Mouse (Mus musculus): Measurements from ENCODE around the gene Mrtfb.
A peak's percentile ranks its signal among the peaks of the same experiment; 100 is the strongest.
"Not testable (repeated sequence)": the region's sequence is repeated elsewhere in the genome, so short reads cannot be mapped to it uniquely, and the experiment has no call there.

The Mrtfb gene

DNA sequence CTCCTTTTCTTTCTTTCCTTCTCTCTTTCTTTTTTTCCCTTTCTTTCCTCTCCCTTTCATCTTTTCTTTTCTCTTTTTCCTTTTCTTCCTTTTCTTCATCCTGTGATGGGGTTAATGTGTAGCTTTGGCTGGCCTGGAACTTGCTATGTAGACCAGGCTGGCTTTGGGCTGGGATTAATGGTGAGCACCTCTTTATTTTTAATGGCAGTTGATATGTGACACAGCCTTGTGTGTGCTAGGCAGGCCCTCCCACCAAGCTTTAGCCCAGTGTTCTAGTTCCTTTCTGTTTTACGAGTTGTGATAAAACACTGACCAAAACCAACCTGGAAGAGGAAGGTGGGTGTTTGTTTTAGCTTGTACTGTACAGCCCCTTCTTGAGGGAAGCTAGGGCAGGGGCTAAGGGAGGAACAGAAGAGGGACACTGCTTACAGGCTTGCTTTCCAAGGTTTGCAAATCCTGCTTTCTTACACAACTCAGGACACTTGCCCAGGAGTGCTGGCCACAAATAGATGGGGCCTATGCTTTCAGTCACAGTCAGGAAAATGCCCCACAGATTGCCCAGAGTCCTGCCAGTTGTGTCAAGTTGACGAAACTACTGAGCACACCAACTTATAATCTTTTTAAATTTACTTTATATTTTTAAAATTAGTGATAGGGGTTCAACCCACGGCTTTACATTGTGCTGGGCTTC, 20.6 kb downstream of the Mrtfb start:
- DNase-seq, result no peak

DNA sequence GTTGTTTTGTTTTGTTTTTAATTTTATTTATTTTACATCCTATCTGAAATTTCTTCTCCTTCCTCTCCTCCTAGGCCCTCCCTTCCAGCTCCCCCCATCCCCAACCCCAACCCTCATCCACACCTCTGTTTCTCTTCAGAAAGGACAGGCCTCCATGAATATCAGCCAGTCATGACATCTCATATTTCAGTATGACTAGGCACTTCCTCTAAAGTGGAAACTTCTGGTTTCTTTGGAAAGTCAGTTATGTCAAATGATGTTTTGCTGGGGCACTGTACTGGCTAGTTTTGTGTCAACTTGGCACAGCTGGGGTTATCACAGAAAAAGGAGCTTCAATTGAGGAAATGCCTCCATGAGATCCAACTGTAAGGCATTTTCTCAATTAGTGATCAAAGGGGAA, 30.1 kb downstream of the Mrtfb start:
- not testable (repeated sequence) for DNase-seq

DNA sequence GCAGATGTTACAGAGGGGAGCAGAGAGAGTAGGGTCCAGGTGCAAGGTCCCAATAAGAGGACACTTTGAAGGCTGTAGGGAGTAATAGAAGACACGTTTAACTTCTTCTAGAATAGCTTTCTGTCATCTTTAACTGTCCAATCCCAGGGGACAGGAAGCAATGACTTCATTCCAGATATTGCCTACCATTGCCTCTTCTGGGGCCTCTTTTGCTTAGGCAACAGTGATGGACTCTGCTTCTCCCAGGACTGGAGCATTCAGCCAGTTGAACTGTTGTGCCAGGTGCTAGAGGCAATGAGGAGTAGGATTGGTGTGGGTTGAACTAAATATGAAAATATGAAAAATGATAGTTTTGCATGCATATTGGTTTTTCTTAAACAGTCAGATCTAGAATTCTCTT, 41.6 kb downstream of the Mrtfb start:
- DNase-seq, result no peak

DNA sequence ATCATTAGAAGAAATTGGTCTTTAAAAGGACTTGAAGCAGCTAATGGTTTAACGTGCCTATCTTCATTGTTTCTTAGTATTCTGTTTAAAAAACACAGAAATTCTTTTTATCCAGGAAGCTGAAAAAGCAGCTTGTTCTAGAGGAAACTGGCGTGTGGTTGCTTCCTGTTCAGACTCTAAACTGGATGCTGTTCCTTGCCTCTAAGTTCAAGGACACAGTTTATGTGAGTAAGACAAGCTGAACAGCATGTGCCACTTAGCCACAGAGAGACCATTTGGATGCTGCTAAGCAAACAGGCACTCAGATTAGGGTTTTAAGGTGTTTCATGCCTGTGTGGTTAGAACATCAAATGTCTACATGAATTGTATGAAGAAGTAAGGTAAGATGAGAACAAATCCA, 42.7 kb downstream of the Mrtfb start:
- DNase-seq, result no peak

DNA sequence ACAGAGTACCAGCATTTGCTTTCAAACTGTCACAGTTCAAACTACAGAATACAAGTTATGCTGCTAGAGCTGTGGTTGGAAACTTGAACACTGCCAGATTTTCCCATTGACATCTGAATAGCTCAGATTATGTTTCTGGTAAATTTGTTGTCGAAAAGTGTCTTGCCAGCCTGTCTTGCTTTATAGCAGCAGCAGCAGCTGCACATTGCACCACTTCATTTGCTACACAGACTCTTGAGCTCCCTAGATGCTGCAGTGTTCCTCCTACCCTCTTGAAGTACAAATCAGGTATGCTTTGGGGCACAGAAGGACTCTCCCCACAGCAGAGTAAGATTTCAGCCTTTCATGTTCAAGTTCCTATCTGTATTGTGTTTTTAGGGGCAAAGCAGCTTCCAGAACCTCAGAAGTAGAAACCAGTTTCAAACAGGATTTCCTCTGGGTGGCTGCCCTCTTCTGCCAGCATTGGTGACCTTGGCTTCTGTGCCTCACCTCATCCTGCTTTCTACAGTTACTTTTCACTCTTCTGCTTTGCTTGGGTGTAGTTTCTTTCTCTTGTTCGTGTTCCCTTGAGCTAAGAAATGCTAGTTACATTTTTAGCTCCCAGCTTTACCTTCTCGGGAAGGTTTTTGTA, 49.9 kb downstream of the Mrtfb start:
- no peak for DNase-seq

DNA sequence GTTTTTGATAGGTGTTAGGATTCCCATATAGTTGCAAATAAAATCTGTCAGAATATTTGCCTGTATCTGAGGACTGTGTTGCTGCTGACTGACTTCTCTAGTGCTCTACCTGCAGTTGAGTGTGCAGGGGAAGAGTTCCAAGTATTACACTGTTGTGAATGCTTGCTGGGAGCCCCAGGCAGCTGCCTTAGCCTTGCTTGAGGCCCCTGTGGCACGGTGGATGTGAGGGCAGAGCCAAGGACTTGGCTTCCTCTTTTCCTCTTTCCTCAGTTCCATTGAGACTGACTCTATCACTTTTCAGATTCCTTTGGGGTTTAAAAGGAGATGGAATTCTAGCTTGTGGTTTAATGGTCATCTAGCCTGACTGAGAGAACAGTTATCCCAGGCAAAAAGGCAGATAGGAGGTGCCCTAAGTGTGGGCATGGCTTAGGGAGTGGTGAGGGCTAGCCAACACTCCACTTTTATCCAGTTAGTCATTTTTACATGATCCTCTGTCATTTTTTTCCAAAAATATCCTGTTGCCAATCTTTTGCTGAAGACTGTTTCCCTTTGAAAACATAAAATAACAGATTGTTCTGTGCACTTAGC, 53.9 kb downstream of the Mrtfb start:
- no peak for DNase-seq

DNA sequence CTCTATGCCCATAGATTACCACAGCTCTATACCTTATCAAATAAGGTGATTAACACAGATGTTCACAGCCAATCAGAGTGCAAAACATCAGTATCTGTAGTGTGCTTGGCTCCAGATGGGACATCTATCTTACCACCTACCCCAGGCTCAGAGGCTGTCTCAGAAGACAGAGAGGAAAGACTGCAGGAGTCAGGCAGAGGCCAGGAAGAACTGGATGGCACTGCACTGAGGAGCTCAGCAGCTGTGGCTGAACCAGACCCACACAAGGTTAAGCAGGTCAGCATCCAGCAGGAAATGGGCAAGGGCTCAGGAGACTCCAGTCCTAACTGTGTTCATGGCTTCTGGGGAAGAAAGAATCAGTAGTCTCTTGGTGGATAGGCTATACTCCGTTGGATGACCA, 55.1 kb downstream of the Mrtfb start:
- DNase-seq, result no peak

DNA sequence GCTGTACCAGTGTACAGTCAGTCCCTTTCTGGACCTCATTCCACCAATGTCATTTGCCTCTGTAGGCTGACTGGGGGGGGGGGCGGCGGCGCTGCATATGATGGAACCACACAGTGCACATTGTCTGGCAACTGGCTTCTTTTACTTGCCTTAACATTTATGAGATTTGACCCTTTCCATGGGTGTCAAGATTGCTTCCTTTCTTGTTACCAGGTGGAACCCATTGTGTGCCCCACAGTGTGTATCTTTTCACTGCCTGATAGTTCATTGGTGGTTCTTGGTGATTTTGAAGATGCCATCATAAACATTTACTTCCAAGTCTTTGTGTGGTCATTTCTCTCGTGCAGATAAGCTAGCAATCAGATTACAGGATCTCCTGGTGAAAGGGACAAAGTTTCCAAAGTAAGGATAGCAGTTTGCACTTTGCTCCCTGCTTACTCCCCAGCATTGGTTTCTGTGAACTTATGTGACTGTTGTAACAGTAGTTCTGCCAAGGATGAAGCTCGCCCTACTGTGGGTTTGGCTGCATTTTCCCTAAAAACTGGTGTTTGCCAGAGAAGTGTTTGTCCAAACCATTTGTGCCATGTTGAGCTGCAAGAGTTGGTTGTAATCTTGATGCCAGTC, 56.9 kb downstream of the Mrtfb start:
- no peak for DNase-seq

DNA sequence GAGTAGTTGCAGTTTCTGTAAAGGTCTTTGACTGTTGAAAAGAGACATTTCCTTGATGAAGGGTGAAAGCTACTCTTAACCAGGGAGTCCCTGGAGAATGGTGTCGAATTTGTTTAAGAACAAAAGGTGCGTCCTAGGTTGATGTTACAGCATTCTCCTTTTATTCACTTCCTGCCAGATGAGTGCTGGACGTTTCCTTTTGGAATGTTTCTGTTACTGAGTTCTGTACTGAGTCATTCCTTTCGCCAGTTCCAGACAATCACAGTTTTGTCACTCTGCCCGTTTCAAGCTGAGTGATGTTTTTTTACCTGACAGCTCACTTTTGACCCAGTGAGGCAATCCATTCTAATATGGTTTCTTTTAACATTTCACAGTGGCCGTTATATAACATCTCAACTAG, 67.5 kb downstream of the Mrtfb start:
- DNase-seq, result no peak

DNA sequence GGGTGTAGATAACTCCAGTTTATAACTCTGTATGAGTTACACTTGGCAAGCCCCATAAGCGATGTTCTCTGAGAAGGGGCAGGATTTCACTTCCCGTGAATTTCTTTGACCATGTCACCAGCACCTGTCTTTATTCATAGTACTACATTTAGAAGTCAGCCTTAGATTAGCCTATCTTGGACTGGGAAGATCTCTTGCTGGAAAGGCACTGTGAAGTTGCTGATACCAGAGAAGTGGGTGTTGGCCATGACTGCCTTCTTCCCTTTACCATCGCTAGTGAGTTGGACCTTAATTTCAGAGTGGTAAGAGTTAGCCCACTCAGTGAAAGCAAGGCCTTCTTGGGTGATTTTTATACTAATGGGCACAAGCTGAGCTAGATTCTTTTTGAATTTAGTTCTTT, 70.3 kb downstream of the Mrtfb start:
- DNase-seq, result no peak

DNA sequence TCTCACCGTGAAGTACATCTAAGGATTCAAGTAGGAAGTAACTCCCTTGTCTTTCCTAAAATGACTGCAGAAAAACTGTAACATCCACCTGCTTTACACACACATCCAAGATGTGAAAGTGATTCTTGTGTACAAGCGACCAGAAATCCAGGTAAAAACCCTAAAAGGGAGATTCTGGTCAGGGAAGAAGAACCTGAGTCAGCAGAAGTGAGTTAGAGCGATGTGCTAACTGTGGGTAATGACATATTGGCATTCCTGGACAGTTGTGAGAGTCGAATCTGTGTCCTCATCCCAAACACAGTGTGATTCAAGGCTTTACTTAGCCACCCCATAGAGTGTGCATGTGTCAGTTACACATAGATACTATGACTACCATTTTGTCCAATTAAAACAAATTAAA, 72.4 kb downstream of the Mrtfb start:
- no peak for DNase-seq

DNA sequence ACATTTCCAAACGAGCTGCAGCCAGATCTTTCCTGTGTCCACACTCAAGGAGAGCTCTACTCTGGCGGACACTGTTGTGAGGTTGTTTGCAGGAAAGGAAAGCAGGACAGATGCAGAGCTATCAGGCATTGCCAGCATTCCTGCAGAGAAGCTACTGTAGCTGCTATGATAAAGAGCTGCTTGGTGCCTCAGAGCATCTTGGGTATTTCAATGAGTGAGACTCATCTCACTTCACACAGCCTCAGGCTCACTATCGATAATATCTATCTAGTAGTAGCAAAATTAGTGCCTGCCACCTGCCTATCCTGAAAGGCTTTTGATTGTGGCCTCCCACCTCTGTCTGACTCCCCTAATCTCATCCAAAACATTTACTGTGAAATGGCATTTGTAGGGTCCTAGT, 73.4 kb downstream of the Mrtfb start:
- DNase-seq, result no peak

DNA sequence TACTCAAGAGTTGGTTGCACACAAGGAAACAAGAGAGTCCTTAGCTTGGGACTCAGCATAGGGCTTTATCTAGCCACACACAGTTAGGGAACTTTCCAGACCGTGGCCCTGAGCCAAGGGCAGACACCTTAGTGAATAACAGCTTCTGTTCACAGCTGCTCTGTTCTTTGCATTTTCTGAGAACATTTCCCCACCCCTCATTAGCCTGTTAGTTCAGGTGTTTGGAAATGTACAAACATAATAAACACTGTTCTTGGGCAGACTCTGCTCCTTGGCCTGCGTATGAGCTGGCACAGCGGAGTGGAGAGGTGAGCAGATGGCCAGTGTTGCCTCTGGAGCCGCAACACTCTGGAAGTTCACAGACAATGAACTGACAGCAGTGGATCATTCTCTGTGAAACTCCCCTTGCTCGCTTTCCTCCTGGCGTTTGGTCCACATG, 74.0 kb downstream of the Mrtfb start:
- DNase-seq, result no peak

DNA sequence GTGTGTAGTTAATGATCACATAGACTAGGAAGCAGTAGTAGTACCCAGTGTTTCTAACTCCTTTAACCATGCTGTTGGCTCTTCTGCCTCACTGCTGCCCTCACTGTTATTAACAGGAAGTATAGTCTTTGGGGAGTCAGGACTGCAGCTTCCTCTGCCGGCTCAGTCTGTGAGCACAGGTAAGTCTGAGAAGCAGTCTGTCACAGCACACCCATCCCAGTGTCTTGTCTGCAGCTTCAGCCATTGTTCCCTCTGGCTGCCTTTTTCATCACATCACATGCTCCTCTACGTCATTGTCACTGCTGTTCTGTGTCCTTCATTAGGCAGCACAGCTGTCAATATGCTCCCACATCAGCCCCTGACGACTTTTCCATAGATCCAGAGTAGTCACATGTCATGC, 75.6 kb downstream of the Mrtfb start:
- no peak for DNase-seq

DNA sequence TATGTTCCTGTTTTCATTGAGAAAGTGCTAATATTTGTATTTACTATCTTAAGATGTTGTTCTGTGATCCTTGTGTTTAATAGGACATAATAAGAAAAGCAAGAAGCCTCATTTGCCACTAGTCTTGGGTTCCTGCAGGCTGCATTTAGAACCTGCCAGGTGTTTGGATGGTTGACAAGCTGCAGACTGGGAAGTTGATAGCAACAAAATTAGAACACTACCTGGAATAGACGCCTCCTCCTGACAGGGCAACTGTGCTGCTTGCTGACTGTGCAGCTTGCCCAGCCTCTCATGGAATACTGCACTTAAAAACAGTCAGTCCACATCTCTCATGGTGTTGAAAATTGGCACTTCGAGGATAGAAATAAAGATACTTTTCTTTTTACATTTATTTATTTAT, 76.3 kb downstream of the Mrtfb start:
- no peak for DNase-seq

DNA sequence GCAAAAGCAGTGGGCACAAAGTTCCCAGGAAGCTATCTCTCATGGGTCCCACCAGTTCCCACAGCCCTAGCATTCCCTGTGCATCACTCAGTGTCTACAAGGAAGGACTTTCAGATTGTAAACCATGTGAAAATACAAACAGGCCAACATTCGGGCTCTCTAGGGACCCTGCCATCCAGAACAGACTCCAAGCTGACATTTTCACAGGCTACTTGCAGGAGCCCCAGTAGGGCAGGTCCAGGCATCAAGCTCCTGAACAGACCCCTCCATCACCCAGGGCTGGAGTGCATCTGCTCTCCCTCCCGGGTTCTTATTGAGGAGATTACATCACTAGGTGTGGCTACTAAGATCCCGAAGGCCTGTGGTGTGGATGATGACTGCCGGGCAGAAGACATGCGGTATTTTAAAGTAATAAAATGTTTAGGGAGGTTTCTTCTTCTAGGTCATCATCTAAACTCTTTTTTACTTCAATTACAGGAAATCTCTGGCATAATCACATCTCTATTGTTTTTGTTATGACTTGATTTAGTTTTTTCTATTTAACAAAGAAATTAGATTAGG, 77.6 kb downstream of the Mrtfb start:
- no peak for DNase-seq

DNA sequence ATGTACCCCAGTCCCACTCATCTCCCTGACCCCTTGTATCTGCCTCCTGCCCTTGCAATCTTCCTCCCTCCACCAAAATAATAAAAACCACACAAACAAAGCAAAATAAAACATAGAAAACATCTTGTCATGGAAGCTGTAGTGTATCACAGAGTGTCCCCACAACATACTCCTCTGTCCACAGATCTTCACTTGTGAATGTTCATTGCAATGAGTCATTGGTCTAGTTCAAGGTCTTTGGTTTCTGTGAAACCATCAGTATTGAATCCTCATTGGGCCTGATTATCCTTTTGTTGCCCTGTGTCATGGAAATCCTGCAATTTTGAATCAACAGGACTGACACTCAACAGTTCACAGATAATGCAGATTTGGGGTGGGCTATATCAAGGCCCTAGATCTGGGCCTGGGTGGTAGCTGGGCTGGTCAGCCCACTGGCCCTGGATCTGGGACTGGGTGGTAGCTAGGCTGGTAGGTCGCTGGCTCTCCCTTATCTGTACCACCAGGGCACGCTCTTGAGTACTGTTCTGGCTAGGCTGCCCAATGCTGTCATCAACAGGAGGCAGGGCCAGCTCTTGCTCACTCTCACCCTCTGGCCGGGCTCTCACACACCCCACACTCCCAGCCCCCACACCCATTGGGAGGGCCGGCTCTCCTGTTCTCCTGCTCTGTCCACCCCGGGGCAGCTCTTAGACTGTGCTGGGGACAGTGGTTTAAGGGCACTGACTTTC, 80.4 kb downstream of the Mrtfb start:
- DNase-seq, result no peak

DNA sequence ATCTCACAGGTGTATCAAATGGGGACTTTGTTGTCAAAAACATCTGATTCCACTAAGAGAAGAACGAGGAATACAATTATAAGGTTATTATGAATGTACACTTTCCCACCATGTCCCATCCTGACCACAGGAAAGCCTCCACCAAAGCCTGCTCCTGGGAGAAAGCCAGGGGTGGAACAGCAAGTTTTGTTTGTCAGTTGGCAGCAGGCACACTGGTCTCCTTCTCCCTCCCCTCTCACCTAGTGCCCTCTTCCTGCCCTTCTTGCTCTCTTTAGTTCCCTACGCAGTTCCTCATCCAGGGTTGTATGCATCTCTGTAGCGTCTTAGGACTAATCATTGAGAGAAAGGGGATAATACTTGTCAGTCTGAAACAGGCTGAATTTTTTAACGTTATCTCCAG, 81.8 kb downstream of the Mrtfb start:
- no peak for DNase-seq

DNA sequence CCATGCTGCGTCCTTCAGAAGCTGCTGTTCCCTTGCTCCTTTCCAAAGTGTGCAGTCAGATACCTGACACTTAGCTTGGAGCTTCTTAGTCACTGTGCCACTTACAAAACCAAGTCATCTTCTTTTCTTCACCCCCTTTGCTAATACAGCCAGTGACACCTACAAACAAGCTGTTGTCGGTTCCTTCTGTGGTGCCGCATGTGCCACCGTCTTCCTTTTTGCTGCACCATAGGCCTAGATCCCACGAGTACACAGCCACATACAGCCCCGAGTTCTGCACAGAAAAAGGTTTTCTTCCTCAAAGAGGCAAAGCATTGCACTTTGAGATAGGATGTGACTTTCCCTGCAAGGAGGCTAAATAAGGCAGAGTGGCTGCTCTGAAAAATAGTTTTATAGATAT, 83.2 kb downstream of the Mrtfb start:
- no peak for DNase-seq

DNA sequence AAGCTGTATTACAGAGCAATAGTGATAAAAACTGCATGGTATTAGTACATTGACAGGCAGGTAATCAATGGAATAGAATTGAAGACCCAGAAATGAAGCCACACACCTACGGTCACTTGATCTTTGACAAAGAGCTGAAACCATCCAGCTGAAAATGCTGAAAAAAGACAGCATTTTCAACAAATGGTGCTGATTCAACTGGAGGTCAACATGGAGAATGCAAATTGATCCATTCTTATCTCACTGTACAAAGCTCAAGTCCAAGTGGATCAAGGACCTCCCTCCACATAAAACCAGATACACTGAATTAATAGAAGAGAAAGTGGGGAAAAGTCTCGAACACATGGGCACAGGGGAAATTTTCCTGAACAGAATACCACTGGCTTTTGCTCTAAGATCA, 89.5 kb downstream of the Mrtfb start:
- not testable (repeated sequence) for DNase-seq

DNA sequence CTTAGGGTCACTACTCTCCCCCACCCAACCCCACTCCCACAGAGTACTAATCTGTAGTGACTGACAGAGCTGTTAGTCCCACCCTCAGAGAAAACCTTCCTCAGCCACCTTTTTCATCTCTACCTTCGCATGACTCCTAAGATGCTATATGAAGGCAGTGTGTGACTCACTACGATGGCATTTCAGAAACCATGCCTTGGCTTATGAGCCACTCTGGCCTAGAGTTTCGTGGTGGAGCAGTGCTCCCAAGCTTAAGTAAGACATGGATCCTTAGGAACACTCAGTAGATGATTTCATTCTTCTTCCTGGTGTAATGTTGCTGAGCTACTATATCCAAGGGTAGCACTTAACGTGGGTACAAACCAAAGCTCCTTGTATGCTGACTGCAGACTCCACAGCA, 94.4 kb downstream of the Mrtfb start:
- DNase-seq, result no peak

DNA sequence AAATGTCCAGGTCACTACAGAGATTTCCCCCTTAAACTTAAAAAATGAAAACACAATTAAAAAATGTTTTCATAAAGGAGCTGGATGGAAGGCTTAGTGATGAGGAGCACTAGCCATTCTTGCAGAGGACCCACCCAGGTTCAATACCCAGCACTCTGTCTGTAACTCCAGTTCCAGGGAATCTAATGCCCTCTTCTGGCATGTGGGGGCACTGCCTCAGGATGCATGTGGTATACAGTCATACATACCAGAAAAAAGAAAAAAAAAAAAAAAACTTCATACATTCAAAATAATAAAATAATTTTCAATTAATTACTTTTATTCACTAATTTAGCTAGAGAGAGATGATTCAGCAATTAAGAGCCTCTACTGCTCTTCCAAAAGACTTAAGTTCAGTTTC, 95.0 kb downstream of the Mrtfb start:
- DNase-seq, result peak; percentile 48

DNA sequence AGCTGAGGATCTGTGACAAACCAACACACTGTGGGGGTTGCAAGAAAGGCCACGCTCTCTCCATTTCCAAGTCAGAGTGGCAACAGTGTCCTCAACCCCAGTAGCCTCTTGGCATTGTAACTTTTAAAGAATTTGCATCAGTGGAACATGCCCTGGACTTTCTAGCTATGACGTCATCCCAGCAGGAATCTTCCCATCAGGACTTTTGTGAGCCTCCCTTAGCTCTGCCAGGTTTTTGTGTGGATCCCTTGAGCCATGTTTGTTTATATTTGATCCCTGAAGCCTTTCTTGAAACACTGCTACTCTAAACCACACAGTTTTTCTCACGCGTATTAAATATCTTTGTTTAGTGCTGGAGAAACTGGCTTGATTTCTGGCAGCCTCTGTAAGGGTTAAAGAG, 97.6 kb downstream of the Mrtfb start:
- DNase-seq, result no peak

Measured in thymus, postnatal 14 days (tissue).